Mouse (Mus musculus): ENCODE data around the gene Vav3. TPM values are rescaled to one million over a fixed set of nuclear protein-coding genes. Genes with fewer than 3 reads are reported as not detected.

Vav3 gene
- polyA plus RNA-seq, 1 experiment from 2014 or later: 11.3 TPM

DNA sequence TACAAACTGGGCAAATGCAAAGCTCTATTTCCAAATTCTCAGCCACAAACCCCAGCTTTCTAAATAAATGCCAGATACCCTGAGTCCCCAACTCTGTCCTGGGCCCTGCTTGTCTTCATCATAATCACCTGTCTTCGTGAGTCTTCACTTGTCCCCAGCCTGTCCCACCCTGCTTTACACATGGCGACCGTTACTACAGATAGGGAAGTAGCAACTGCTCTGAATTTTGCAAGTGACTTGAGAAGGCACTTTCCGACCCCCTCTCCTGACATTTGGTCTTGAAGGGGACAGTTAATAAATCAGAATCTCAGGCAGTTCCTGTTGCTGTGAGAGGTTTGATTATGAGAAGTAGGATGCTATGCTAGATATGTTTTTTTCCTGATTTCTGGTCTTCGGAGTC is 13.4 kb downstream of the Vav3 start:
- ATAC-seq (ENCODE audit: low FRiP score): no peak
- no peaks in the 10 kb centered on the region for H3K36me3 ChIP-seq
- H3K9me3 ChIP-seq (replicated peaks): no peaks in the 10 kb centered on the region
- H3K27ac ChIP-seq (replicated peaks): no peak overlapping the region
- no peaks in the 10 kb centered on the region for H3K27me3 ChIP-seq (replicated peaks)
- no peak overlapping the region for H3K9ac ChIP-seq (replicated peaks)
- no peak overlapping the region for H3K4me2 ChIP-seq
- H3K4me1 ChIP-seq: peaks cover 4% of the 10 kb centered on the region; the same call in 1 of the 2 replicates
- H3K4me3 ChIP-seq (replicated peaks): no peak overlapping the region
- WGBS: 90% methylated on average over 5 of the region's 5 CpGs

DNA sequence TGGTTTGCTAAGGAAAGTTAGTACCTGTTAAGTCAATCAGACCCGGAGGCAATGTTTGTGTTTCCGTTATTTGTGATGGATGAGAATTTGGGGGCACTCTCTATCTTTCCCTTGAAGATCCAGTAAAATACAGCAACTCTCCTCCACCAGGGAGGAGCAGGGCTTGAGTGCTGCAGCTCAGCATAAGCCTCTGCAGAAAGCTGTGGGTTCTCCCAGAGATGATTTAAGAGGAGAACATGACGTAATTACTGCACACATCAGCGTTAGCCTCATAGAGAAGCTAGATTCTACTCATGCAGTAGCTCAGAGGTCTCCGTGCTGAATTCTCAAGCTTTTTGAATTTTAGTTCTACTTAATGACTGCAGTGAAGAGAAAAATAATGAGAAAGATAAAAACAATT is 14.7 kb downstream of the Vav3 start:
- Histone ChIP-seq H3K4me3 (replicated peaks) (no peak overlapping the region), H3K27ac (replicated peaks) (no peak overlapping the region), H3K4me2 (no peak overlapping the region), H3K9me3 (replicated peaks) (no peaks in the 10 kb centered on the region), H3K4me1 (peaks cover 4% of the 10 kb centered on the region; the same call in 1 of the 2 replicates), H3K27me3 (replicated peaks) (no peaks in the 10 kb centered on the region), H3K9ac (replicated peaks) (no peak overlapping the region), H3K36me3 (no peaks in the 10 kb centered on the region)
- WGBS: 72% methylated on average over 5 of the region's 5 CpGs
- no peak; the same call in 1 of the 2 replicates for ATAC-seq (ENCODE audit: low FRiP score)

DNA sequence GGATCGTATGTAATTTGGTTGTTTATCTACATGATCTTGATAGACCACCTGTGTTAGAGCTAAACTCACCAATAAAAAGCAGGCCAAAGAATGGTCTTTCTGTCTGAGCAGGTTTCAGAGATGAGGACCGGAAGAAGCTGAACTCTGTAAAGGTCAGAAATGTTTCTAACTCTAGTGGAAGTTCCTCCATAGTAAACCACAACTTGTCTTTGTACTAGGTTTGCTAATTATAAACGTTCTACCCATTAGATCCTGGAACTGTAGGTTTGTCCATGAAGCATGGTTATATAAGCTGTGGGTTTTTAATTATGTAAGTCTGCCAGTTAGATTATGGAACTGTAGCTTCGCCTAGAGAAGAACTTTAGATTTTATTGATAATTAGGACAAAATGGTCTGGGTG is 20.3 kb downstream of the Vav3 start:
- H3K9ac ChIP-seq (replicated peaks): no peak overlapping the region
- ATAC-seq (ENCODE audit: low FRiP score): no peak
- WGBS: 87% methylated on average over 4 of the region's 4 CpGs
- no peak overlapping the region for H3K4me3 ChIP-seq (replicated peaks)
- H3K4me2 ChIP-seq: no peak overlapping the region
- H3K36me3 ChIP-seq: no peaks in the 10 kb centered on the region
- 0 out of 2 replicates have a peak, but pooled peaks cover 4% of the 10 kb centered on the region for H3K4me1 ChIP-seq
- no peaks in the 10 kb centered on the region for H3K9me3 ChIP-seq (replicated peaks)
- no peaks in the 10 kb centered on the region for H3K27me3 ChIP-seq (replicated peaks)
- H3K27ac ChIP-seq (replicated peaks): no peak overlapping the region

DNA sequence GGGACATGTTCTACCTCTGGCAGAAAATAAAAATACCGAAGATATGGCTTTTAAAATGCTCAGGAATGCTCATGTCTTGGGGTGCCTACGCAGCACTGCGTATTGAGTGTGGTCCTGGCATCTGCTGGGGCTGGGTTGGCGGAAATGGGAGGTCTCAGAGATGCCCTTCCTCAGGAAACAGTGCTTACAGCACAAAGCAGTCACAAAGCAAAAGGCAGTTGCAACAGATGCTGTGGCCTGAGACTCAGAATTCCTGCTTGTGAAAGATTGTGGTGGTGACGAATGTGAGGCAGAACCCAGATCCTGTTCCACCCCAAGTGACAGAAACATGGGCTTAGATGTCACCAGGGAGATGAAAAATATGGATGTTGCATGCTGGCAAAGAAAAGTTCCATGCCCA is 21.4 kb downstream of the Vav3 start:
- Histone ChIP-seq H3K4me1 (peaks cover 13% of the 10 kb centered on the region; the same call in 1 of the 2 replicates), H3K9me3 (replicated peaks) (no peaks in the 10 kb centered on the region), H3K27ac (replicated peaks) (no peak overlapping the region), H3K9ac (replicated peaks) (no peak overlapping the region), H3K27me3 (replicated peaks) (no peaks in the 10 kb centered on the region), H3K4me2 (no peak overlapping the region), H3K4me3 (replicated peaks) (no peak overlapping the region), H3K36me3 (no peaks in the 10 kb centered on the region)
- ATAC-seq (ENCODE audit: low FRiP score): no peak
- WGBS: 86% methylated on average over 5 of the region's 5 CpGs

DNA sequence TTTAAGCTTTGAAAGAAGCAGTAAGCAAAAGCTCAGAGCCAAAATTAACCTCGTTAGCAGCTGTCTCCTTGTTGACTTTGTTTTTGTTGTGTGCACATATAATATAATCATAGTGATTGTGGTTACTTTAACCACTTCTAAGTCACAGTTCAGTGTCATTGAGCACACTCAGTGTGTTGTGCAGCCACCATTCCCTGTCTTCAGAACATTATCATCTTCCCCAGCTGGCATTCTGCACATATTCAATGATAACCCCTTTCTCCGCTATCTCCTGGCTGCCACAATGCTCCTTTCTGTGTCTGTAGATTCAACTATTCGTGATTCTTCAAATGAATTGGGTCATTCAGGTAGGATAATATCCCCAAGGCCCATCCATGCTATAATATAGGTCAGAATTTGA is 21.9 kb downstream of the Vav3 start:
- H3K27me3 ChIP-seq (replicated peaks): no peaks in the 10 kb centered on the region
- no peak overlapping the region for H3K27ac ChIP-seq (replicated peaks)
- no peaks in the 10 kb centered on the region for H3K9me3 ChIP-seq (replicated peaks)
- ATAC-seq (ENCODE audit: low FRiP score): no peak
- H3K4me1 ChIP-seq: peaks cover 13% of the 10 kb centered on the region; the same call in 1 of the 2 replicates
- no peak overlapping the region for H3K4me2 ChIP-seq
- 84% methylated on average over 3 of the region's 3 CpGs for WGBS
- no peak overlapping the region for H3K9ac ChIP-seq (replicated peaks)
- no peak overlapping the region for H3K4me3 ChIP-seq (replicated peaks)
- H3K36me3 ChIP-seq: no peaks in the 10 kb centered on the region

DNA sequence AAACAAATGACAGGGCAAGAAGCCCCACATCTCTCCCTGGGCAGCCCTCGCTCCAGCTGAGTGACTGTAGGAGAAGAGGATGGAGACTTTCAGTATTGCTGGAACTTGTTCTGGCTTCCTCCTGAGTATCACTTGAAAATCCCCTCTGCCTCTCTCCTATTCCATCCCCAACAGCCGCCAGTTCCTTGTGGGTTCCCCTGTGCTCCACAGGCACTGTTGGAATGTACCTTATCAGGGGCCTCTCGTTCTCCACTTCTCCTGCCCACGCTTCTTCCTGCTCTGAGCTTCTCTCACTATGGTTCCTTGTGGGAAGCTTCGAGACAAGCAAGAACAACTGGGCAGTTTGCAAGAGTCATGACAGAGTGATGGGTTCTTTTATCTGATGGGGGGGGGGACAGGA is 23.1 kb downstream of the Vav3 start:
- H3K9me3 ChIP-seq (replicated peaks): no peaks in the 10 kb centered on the region
- no peak for ATAC-seq (ENCODE audit: low FRiP score)
- no peaks in the 10 kb centered on the region for H3K36me3 ChIP-seq
- no peak overlapping the region for H3K9ac ChIP-seq (replicated peaks)
- H3K4me2 ChIP-seq: no peak overlapping the region
- no peak overlapping the region for H3K27ac ChIP-seq (replicated peaks)
- no peaks in the 10 kb centered on the region for H3K27me3 ChIP-seq (replicated peaks)
- 82% methylated on average over 5 of the region's 5 CpGs for WGBS
- peaks cover 13% of the 10 kb centered on the region; the same call in 1 of the 2 replicates for H3K4me1 ChIP-seq
- H3K4me3 ChIP-seq (replicated peaks): no peak overlapping the region

DNA sequence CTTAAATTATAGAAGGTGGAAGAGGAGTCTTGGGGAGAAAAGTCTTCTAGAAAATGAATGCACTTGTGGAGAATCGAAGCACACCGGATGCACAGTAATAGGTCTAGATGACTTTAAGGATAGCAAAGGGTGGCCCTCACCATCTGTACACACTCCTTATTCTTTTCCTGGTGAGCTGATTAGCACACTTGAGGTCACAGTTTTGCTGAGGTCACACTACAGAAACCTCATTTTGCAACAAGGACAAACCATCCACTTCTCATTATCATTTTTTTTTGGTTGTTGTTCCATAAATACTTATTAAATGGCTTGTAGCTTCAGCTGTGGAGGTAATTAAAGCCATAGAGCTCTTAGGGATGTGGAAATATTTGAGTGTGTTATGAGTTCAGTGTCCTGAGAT is 25.4 kb downstream of the Vav3 start:
- H3K36me3 ChIP-seq: no peaks in the 10 kb centered on the region
- no peaks in the 10 kb centered on the region for H3K9me3 ChIP-seq (replicated peaks)
- H3K4me2 ChIP-seq: 0 out of 2 replicates have a peak overlapping the region, but pooled peaks have one; percentile 7
- no peak overlapping the region for H3K4me3 ChIP-seq (replicated peaks)
- WGBS: 92% methylated on average over 2 of the region's 2 CpGs
- peaks cover 13% of the 10 kb centered on the region; the same call in 1 of the 2 replicates for H3K4me1 ChIP-seq
- no peaks in the 10 kb centered on the region for H3K27me3 ChIP-seq (replicated peaks)
- no peak overlapping the region for H3K27ac ChIP-seq (replicated peaks)
- ATAC-seq (ENCODE audit: low FRiP score): no peak
- no peak overlapping the region for H3K9ac ChIP-seq (replicated peaks)

DNA sequence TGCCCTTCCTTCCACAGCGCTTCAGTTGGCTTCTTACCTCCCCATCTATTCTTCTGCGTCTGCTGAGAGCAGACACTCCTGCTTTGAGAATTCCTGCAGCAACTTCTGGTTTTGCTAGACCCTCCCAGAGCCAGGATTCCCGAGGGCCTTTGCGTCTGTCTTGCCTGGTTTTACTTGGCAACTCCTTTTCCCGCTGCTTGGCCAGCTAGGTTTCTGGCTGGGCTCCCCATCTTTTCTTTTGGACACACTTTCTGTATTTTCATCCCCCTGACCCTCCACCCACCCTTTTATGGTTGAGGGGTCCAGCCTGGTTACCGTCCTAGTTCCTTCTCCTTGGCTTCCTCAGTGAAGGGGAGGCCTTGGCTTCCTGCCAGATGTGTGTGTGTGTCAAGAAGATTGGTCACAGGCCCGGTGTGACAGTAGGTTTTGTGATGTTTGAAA is 26.0 kb downstream of the Vav3 start:
- WGBS: 56% methylated on average over 7 of the region's 7 CpGs
- Histone ChIP-seq H3K27ac (replicated peaks) (peak overlapping the region; percentile 19; the same call in 1 of the 2 replicates), H3K4me3 (replicated peaks) (no peak overlapping the region), H3K9ac (replicated peaks) (no peak overlapping the region), H3K27me3 (replicated peaks) (no peaks in the 10 kb centered on the region), H3K9me3 (replicated peaks) (no peaks in the 10 kb centered on the region), H3K4me1 (peaks cover 13% of the 10 kb centered on the region; the same call in 1 of the 2 replicates), H3K4me2 (0 out of 2 replicates have a peak overlapping the region, but pooled peaks have one; percentile 7), H3K36me3 (no peaks in the 10 kb centered on the region)
- ATAC-seq (ENCODE audit: low FRiP score): peak; percentile 25; the same call in 1 of the 2 replicates

DNA sequence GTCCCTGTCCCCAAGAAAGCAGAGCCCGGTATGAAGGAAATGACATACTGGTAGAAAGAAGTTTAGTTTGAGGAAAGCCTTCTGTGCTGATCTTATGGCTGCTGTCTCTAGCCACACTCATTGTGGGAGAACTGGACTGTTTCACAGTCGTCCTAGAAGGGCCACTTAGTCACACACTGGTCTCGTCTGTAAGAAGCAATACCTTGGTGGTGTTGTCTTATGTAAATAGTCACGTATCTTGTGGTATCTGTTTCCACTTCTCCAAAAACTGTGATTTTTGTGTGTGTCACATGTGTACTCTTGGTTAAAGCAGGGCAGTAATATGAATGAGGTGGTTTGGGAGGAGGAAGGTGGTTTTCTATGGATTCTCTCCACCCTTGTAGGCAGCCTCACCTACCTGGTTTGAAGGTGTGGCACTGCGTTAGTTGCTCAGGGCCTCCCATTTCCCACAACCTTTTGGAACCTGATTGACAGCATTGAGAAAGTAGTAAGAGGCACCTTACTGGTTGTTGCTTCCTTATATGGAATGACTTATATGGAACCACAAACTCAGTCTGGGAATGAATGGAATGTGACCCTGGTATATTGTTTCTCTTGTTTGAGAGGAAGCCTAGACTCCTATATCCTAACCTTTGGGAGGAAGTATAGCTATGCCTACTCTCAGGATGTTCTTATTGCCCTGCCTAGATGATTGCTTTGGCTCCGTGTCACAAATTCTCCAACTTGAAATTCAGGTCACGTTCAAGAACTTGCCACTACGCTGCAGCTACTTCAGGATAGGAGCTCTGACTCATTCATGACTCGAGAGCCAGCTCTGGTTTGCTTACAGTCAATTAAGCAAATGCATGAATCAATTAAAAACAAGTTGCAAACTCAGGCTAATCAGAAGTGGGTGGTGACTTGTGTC is 28.2 kb downstream of the Vav3 start:
- 74% methylated on average over 9 of the region's 9 CpGs for WGBS
- Histone ChIP-seq H3K4me3 (replicated peaks) (no peak overlapping the region), H3K9ac (replicated peaks) (no peak overlapping the region), H3K9me3 (replicated peaks) (no peaks in the 10 kb centered on the region), H3K4me1 (peaks cover 13% of the 10 kb centered on the region; the same call in 1 of the 2 replicates), H3K27ac (replicated peaks) (no peak overlapping the region), H3K4me2 (no peak overlapping the region), H3K27me3 (replicated peaks) (no peaks in the 10 kb centered on the region), H3K36me3 (no peaks in the 10 kb centered on the region)
- ATAC-seq (ENCODE audit: low FRiP score): no peak

DNA sequence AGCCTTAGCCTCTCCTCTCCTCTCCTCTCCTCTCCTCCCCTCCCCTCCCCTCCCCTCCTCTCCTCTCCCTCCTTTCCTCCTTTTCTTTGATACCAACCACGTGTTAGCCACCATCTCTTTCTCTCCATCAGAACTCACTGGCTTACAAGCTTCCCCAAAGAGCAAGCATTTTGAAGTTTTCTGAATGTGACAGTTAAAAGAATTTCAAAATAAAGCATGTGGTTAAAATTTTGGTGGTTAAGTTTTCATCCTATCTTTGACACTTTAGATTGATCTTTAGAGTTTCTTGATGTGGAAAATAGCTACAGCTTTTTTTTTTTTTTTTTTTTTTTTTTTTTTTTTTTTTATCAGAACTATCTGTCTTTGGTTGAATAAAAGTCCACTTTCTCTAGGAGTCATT is 31.1 kb downstream of the Vav3 start:
- Histone ChIP-seq H3K27me3 (replicated peaks) (no peaks in the 10 kb centered on the region), H3K4me3 (replicated peaks) (no peak overlapping the region), H3K4me1 (0 out of 2 replicates have a peak, but pooled peaks cover under 1% of the 10 kb centered on the region), H3K9me3 (replicated peaks) (no peaks in the 10 kb centered on the region), H3K9ac (replicated peaks) (no peak overlapping the region), H3K4me2 (no peak overlapping the region), H3K27ac (replicated peaks) (no peak overlapping the region), H3K36me3 (no peaks in the 10 kb centered on the region)
- whole genome bisulfite sequencing: no CpG with 5 or more reads among the region's 1 CpGs
- no peak for ATAC-seq (ENCODE audit: low FRiP score)

DNA sequence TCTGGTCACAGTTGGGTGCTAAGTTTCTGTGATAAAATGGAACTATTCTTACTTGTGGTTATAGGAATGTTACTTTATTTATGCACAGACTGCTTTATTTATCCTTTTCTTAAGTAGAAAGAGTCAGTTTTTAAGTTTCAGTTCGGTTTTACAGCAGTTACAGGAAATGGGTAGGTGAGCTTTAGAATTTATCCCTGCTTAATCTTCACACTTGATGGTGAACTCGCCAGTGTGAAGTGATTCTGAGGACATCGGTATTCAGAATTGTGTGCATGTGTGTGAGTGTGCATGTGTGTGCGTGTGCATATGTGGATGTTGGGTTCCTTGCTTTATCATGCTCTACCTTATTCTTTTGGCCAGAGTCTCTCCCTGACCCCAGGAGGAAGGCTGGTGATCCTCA is 32.2 kb downstream of the Vav3 start:
- no peak overlapping the region for H3K9ac ChIP-seq (replicated peaks)
- H3K9me3 ChIP-seq (replicated peaks): no peaks in the 10 kb centered on the region
- ATAC-seq (ENCODE audit: low FRiP score): no peak
- no peak overlapping the region for H3K4me2 ChIP-seq
- no peaks in the 10 kb centered on the region for H3K4me1 ChIP-seq
- H3K27me3 ChIP-seq (replicated peaks): no peaks in the 10 kb centered on the region
- 88% methylated on average over 4 of the region's 4 CpGs for WGBS
- no peaks in the 10 kb centered on the region for H3K36me3 ChIP-seq
- no peak overlapping the region for H3K27ac ChIP-seq (replicated peaks)
- H3K4me3 ChIP-seq (replicated peaks): no peak overlapping the region

DNA sequence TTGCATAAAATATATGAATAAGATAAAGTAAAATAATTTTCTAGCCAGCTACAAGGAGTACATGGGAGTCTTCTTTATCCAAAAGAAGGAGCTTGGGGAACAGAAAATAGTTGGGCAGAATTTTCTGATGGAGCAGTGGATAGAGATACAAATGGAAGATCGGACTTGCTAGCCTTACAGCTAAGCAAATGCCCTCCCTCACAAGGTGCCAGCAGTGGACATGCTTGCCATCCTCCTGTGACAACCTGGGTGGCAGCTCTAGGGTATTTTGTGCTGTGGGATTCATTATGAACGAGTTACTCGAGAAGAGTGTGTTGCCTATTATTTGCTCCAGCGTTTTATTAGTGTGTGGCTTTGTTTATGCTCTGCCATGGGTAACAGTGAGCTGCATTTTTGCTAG is 37.8 kb downstream of the Vav3 start:
- Histone ChIP-seq H3K4me2 (no peak overlapping the region), H3K27me3 (replicated peaks) (no peaks in the 10 kb centered on the region), H3K9me3 (replicated peaks) (no peaks in the 10 kb centered on the region), H3K36me3 (no peaks in the 10 kb centered on the region), H3K4me3 (replicated peaks) (no peak overlapping the region), H3K4me1 (no peaks in the 10 kb centered on the region), H3K9ac (replicated peaks) (no peak overlapping the region), H3K27ac (replicated peaks) (no peak overlapping the region)
- 67% methylated on average over 4 of the region's 4 CpGs for WGBS
- no peak for ATAC-seq (ENCODE audit: low FRiP score)
